Mouse (Mus musculus): ENCODE measurements at regions not wholly inside any gene's neighbourhood (a gene's known extent, or its start where the extent isn't known, plus 50 kb on each side); places are given as distances from the start of the nearest gene placed in this dataset.

- TF ChIP-seq CTCF (IDR thresholded peaks at IDR 0.05; ENCODE audit: insufficient read depth, low read length) (no peak), POLR2A (IDR thresholded peaks at IDR 0.05; ENCODE audit: borderline replicate concordance, extremely low read depth, low read depth, low read length) (no peak)
Measured at GRCm38 (mm10) chr7:133457436-133458324, 144.3 kb downstream of the Tex36 start.
